Mouse (Mus musculus) adrenal gland, adult (tissue): Measurements from ENCODE around the gene Helb.
A peak's percentile ranks its signal among the peaks of the same experiment; 100 is the strongest.
"Not testable (repeated sequence)": the region's sequence is repeated elsewhere in the genome, so short reads cannot be mapped to it uniquely, and the experiment has no call there.

ENCODE experiments used
- DNase-seq, 2 experiments: peaks; one replicate each; pipeline ENCODE4 v3.0.0; 2022 to 2023; ENCODE audit warnings: low spot score in 1 of 2; ENCODE audit not compliant: inconsistent age in 2 of 2

The Helb gene

GRCm38 (mm10) chr10:120112507-120113396 is at the start of gene Helb:
TSS of gene Helb (minus strand) at chr10:120112987.
- peak; percentile 98 to 100 for DNase-seq

GRCm38 (mm10) chr10:120160533-120160932 is 47.7 kb upstream of the Helb start:
- DNase-seq: no peak

- DNase-seq: no peak
Observed at GRCm38 (mm10) chr10:120153911-120154310, 41.1 kb upstream of the Helb start.

- peak in 1 of 2 experiments; percentile 28 for DNase-seq
Observed at GRCm38 (mm10) chr10:120151672-120152071, 38.9 kb upstream of the Helb start.

GRCm38 (mm10) chr10:120140916-120141516 is 28.2 kb upstream of the Helb start:
- DNase-seq: peak in 1 of 2 experiments; percentile 39

GRCm38 (mm10) chr10:120140193-120140592 is 27.4 kb upstream of the Helb start:
- DNase-seq: no peak

GRCm38 (mm10) chr10:120136020-120136562 is 23.3 kb upstream of the Helb start:
- no peak for DNase-seq

GRCm38 (mm10) chr10:120133697-120134096 is 20.9 kb upstream of the Helb start:
- DNase-seq: no peak

- DNase-seq: peak in 1 of 2 experiments; percentile 61
Observed at GRCm38 (mm10) chr10:120130621-120131020, 17.8 kb upstream of the Helb start.

- DNase-seq: no peak
Observed at GRCm38 (mm10) chr10:120128601-120129277, 16.0 kb upstream of the Helb start.

- no peak for DNase-seq
Observed at GRCm38 (mm10) chr10:120125465-120125857, 12.7 kb upstream of the Helb start.

- peak; percentile 81 to 95 for DNase-seq
Observed at GRCm38 (mm10) chr10:120124801-120125464, 12.1 kb upstream of the Helb start.

- DNase-seq: no peak
Observed at GRCm38 (mm10) chr10:120123721-120124120, 10.9 kb upstream of the Helb start.

GRCm38 (mm10) chr10:120115249-120115648 is 2.5 kb upstream of the Helb start:
- no peak for DNase-seq

- no peak for DNase-seq
Observed at GRCm38 (mm10) chr10:120114493-120114892, 1.7 kb upstream of the Helb start.

- DNase-seq: no peak
Observed at GRCm38 (mm10) chr10:120113980-120114379, 1.2 kb upstream of the Helb start.

GRCm38 (mm10) chr10:120113482-120113881 is 695 bp upstream of the Helb start:
- not testable (repeated sequence) for DNase-seq

- no peak for DNase-seq
Observed at GRCm38 (mm10) chr10:120111691-120112319, 982 bp downstream of the Helb start.

GRCm38 (mm10) chr10:120100806-120101205 is 12.0 kb downstream of the Helb start:
- DNase-seq: no peak

GRCm38 (mm10) chr10:120097564-120097963 is 15.2 kb downstream of the Helb start:
- no peak for DNase-seq
